Mouse (Mus musculus) brain, embryonic 18.5 days (tissue): ENCODE results near the gene Eomes.
A peak's percentile ranks its signal among the peaks of the same experiment; 100 is the strongest.

Source experiments
- DNase-seq: peaks from one replicate; pipeline ENCODE4 v3.0.0-alpha.2; 2012; ENCODE audit warnings: low read depth, low spot score

The Eomes gene

GRCm38 (mm10) chr9:118477961-118478360 lies at the start of gene Eomes:
Gene Eomes, plus strand, starts transcription at chr9:118478212.
- no peak for DNase-seq

DNA sequence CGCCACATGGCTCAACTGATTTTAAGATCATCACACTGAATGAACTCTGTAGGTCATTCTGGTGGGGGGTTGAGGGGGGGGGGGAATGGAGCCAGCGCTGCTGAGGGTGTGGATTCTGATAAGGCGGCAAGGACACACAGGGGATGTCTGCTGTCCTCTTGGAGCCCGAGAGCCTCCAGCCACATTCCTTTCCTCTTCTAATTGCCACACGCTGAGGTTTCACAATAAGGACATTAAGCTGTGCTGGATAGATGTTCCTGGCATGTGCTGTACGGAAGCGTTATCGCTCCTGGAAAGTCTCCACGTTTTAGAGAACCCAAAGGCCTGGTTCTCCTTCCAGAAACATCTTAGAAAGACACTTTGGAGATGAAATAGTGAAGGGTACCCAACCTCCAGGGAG lies 33.2 kb upstream of the Eomes start:
- DNase-seq, result no peak

GRCm38 (mm10) chr9:118449336-118449735 lies 28.7 kb upstream of the Eomes start:
- DNase-seq, result no peak

GRCm38 (mm10) chr9:118453427-118453826 lies 24.6 kb upstream of the Eomes start:
- DNase-seq, result no peak

DNA sequence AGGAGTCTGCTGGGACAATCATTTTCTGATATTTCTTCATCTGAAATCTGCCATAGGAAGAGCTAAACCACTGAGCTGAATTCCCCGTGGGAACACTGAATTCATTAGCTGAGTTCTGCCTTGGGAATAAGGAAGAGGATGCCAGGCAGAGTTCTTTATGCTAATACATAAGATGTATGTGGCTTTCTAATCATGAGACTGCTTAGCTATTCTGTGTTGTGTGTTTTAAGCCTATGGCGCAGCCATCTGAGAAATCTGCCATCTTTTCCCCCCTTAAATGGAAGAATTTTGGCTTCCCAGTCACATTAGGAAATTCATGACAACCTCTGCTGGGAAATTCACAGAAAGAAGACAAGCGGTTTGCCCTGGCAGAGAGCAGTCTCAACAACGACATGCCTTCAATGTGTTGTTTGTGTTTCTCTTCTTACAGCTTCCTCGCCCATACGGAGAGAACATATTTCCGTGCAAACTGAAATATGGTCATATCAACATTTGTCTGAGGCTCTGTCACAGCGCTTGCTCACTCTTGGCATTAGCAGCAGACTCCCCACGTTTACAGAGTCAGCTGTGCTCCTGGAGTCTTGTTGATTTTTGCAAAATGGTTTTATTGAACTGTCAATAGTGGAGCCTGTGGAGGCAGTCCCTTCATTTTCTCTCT lies 22.7 kb upstream of the Eomes start:
- peak; percentile 86 for DNase-seq

DNA sequence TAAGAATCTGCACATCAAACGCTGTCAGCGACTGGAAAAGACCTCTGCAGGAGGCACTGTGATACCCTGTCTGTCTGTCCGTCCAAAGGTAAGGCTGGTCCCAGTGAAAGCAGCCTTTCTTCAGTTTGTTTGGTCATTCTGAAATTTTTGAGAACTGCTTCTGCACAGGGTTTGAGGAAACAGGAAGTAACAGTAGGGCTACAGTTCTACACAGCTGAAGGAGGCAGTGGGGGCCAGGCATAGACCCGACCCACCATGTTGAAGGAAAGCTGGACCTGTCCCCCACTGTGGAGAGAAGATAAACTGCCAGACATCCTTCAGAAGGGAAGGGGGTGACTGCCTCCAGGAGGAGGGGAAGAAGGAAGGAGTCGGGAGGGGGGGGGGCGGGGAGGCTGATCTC lies 21.6 kb upstream of the Eomes start:
- no peak for DNase-seq

GRCm38 (mm10) chr9:118458039-118458438 lies 20.0 kb upstream of the Eomes start:
- no peak for DNase-seq

DNA sequence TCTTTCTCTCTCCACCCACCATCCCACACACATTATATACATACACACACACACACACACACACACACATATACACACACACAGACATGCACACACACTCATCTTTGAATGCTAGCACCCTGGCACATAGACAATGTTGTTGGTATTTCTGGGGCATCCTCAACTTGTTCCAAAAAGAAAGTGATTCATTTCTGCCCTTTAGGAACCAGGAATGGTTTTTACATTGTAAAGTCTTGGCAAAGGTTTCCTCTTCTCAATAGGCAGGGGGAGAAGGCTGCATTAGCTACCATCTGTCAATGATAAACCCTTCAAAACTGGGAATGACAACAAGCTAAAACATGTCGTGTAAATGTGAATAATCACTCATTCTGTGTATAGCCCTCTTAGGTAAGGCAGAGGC lies 14.0 kb upstream of the Eomes start:
- DNase-seq, result no peak

- no peak for DNase-seq
Measured at GRCm38 (mm10) chr9:118468301-118468700, 9.7 kb upstream of the Eomes start.

- no peak for DNase-seq
Measured at GRCm38 (mm10) chr9:118469272-118469671, 8.7 kb upstream of the Eomes start.

GRCm38 (mm10) chr9:118471296-118471695 lies 6.7 kb upstream of the Eomes start:
- DNase-seq, result no peak

GRCm38 (mm10) chr9:118476211-118476765 lies 1.7 kb upstream of the Eomes start:
- no peak for DNase-seq

GRCm38 (mm10) chr9:118476766-118477271 lies 1.2 kb upstream of the Eomes start:
- no peak for DNase-seq

DNA sequence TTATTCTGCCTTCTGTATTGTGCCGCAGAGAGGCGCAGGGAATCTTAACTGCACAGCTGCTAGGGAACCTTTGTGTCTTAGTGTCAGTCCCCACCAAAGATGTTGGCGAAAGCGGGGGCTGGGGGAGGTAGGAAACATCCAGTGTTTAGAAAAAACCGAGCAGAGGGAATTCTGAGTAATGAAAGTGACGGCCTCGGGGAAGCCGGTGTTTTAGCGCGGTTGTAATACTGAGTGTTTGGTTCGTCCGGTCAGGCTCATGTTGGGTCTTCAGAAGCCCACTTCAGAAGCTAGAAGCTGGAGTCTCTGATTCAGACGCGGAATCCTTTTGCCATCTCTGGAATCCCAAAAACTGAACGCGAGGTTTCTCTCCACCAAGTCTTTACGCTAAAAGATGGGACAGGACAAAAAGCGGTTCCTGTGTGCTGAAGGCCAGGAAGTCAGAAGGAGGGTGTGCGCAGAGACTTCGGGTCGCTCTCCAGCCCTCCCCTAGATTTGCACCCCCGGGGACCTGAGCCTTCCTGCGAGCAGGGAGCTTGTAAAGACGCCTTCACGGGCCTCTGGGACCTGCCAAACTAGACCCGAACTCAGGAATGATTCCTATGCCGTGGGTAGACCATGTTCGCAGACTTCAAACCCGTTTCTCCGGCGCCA lies 606 bp upstream of the Eomes start:
- DNase-seq, result no peak

DNA sequence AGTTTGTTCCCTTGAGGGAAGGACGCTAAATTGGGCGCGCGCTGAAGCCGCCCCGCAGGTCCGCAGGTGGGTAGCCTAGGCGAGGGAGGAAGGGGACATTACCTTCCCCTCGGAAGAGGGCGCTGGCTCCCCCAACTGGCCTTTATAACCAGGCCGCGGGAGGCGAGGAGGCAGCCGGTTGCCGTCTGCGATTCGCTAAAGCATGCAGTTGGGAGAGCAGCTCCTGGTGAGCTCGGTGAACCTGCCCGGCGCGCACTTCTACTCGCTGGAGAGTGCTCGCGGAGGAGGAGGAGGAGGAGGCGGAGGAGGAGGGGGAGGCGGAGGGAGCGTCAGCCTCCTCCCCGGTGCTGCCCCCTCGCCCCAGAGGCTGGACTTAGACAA lies 436 bp downstream of the Eomes start:
- no peak for DNase-seq

- DNase-seq, result no peak
Measured at GRCm38 (mm10) chr9:118478839-118479507, 961 bp downstream of the Eomes start.

DNA sequence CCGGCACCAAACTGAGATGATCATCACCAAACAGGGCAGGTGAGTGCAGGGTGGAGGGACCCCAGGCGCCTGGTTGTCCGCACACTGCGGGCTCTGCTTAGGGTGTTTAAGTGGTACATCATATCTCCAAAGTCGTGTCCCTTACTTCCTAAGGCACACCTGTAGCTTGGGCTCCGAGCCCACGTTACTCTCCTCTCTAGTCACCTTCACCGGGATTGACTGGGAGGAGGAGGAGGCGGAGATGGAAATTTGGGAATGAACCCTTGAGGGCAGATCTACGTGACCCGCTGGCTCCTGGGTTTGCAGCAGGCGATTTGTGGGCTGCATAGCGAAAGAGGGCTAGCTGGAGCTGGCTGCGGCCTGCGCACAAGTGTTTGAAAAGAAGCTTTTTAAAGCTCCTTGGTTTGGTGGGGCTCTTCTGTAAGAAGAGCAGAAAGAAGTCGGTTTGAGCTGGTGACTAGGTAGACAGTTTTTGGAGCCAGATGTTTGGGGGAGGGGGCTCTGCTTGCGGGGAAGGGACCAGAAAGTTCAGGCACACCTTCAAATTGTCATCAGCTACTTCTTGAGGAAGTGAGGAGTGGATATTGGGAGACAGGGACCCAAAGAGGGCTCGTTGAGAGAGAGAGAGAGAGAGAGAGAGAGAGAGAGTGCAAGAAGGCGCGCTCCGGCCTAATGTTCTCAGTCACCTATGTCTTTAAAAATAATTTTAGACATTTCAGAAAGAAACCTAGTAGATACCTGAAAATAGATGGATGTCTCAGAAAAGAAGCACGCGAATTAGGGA lies 1.7 kb downstream of the Eomes start:
- no peak for DNase-seq

- DNase-seq, result no peak
Measured at GRCm38 (mm10) chr9:118480292-118480690, 2.3 kb downstream of the Eomes start.

GRCm38 (mm10) chr9:118482210-118482609 lies 4.2 kb downstream of the Eomes start:
- no peak for DNase-seq

DNA sequence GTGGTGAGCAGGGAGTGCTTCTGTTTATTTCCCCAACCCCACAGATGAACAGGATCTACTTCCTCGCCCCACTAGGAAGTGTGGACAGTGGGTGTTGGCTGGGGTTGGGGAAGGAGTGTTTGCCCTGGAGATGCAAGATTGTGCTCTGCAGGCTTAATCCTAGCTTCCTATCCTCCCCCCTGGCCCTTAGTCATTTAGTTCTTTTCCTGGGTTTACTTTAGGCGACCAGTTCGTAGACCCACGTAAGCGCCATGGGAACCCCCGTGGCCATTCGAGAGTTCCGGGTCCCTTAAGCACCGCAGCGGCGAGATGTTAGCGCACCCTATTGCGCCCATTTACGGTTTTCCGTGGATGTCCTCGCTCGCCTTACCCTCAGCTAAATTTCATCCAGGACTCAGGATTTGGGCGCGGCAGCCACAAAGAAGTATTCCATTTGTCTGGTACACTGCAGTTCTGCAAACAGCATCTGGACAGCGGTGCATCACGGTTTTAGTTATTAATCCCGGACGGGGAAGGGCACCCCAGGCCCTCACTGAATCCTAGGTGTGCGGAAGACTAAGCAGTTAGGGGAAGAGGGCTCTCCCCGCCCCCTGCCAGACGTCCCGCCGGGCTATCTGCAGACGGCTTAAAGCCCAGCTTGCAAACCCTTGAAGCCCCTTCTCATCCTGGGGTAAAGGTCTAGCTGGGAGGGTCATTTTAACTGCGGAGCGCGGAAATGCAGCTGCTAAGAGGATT lies 8.5 kb downstream of the Eomes start:
- no peak for DNase-seq

- DNase-seq, result no peak
Measured at GRCm38 (mm10) chr9:118487096-118487395, 9.0 kb downstream of the Eomes start.
